Mouse (Mus musculus): Measurements from ENCODE around the gene Olfr1160.
"Not testable (repeated sequence)": the region's sequence is repeated elsewhere in the genome, so short reads cannot be mapped to it uniquely, and the experiment has no call there.

Olfr1160 gene

GRCm38 (mm10) chr2:88007515-88008318 lies at the start of gene Olfr1160:
Gene Olfr1160 (minus strand): TSS chr2:88008268.
- no peak for DNase-seq (ENCODE audit: low read depth, low spot score)

- DNase-seq (ENCODE audit: low read depth, low spot score): no peak
Measured at GRCm38 (mm10) chr2:88051029-88051428, 43.0 kb upstream of the Olfr1160 start, which contains the start of gene Olfr1162. Gene Olfr1162 (minus strand): TSS chr2:88051129.

- no peak for DNase-seq (ENCODE audit: low read depth, low spot score)
Measured at GRCm38 (mm10) chr2:88037599-88037998, 29.5 kb upstream of the Olfr1160 start, which contains the start of gene Olfr73. Gene Olfr73 (minus strand): TSS chr2:88037699.

- not testable (repeated sequence) for DNase-seq (ENCODE audit: low read depth, low spot score)
Measured at GRCm38 (mm10) chr2:88022474-88022873, 14.4 kb upstream of the Olfr1160 start, which contains the start of gene Olfr1161. Gene Olfr1161 (plus strand): TSS chr2:88022774.

DNA sequence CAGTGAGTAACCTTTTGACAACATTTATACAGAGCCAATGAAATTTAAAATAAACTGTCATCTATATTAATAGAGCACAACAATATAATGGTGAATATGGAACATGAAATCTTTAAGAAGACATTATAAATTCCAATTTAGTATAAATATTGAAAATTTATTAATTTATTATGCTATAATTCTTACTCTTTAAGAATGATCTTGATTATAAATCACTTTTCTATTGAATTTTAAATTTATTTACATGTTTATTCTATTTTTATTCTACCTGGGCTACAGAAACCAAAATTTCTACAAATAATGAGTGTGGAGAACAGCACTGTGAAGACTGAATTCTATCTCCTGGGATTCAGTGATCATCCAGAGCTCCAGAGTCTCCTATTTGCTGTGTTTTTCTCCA lies 18.3 kb downstream of the Olfr1160 start, which contains the start of gene Olfr1158:
Gene Olfr1158 (plus strand): TSS at position 301 of the 400 bp plus-strand sequence.
- no peak for DNase-seq (ENCODE audit: low read depth, low spot score)

- DNase-seq (ENCODE audit: low read depth, low spot score): no peak
Measured at GRCm38 (mm10) chr2:87974563-87974962, 33.5 kb downstream of the Olfr1160 start, which contains the start of gene Olfr74. Gene Olfr74 (minus strand): TSS chr2:87974663.

- no peak for DNase-seq (ENCODE audit: low read depth, low spot score)
Measured at GRCm38 (mm10) chr2:87968199-87968598, 39.9 kb downstream of the Olfr1160 start, which contains the start of gene Olfr1157. Gene Olfr1157 (minus strand): TSS chr2:87968299.

GRCm38 (mm10) chr2:87953000-87953399 lies 55.1 kb downstream of the Olfr1160 start, which contains the start of gene Olfr1156:
Gene Olfr1156 (minus strand): TSS chr2:87953100.
- DNase-seq (ENCODE audit: low read depth, low spot score): no peak

Measured in CD4-positive, CD25-positive, alpha-beta regulatory T cell, adult 2 months (primary cell).